Mouse (Mus musculus) kidney, postnatal 0 days (tissue): ENCODE measurements around the gene Nrk. TPM values are rescaled to one million over a fixed set of nuclear protein-coding genes. Genes with fewer than 3 reads are reported as not detected.
A peak's percentile ranks its signal among the peaks of the same experiment; 100 is the strongest.

Source experiments
- ATAC-seq: fragments of 200-750 bp; cut with Nextera tagmentation; replicated peaks from 2 replicates; pipeline ENCODE4 v1.8.0; 2017; ENCODE audit warnings: low read depth, moderate number of reproducible peaks, moderate TSS enrichment, moderate library complexity; ENCODE audit not compliant: low FRiP score
- DNase-seq: peaks from one replicate; pipeline ENCODE4 v3.0.0-alpha.2; 2016; ENCODE audit warnings: low spot score
- H3K27ac ChIP-seq: fragments of 300-500 bp; sonication (generic); 2 replicates; pipeline ENCODE4 v1.5.1; 2014; ENCODE audit warnings: mild to moderate bottlenecking
- H3K27me3 ChIP-seq: fragments of 300-500 bp; sonication (generic); 2 replicates; pipeline ENCODE4 v1.6.1; 2014; ENCODE audit warnings: low read length, mixed read lengths; ENCODE audit not compliant: insufficient read depth
- H3K36me3 ChIP-seq: fragments of 300-500 bp; sonication (generic); 2 replicates; pipeline ENCODE4 v1.6.1; 2014; ENCODE audit warnings: low read length, mixed read lengths; ENCODE audit not compliant: insufficient read depth
- H3K4me1 ChIP-seq: fragments of 300-500 bp; sonication (generic); replicated peaks from 2 replicates; pipeline ENCODE4 v1.6.1; 2014; ENCODE audit warnings: antibody characterized with exemption, low read length, mixed read lengths; ENCODE audit not compliant: insufficient read depth
- H3K4me2 ChIP-seq: fragments of 300-500 bp; sonication (generic); 2 replicates; pipeline ENCODE4 v1.6.1; 2014; ENCODE audit warnings: mild to moderate bottlenecking, low read length, moderate library complexity, mixed read lengths
- H3K4me3 ChIP-seq: fragments of 300-500 bp; sonication (generic); replicated peaks from 2 replicates; pipeline ENCODE4 v1.5.1; 2014; ENCODE audit warnings: low read depth, low read length
- H3K9ac ChIP-seq: fragments of 300-500 bp; sonication (generic); 2 replicates; pipeline ENCODE4 v1.6.1; 2014; ENCODE audit warnings: low read depth, low read length
- H3K9me3 ChIP-seq: fragments of 300-500 bp; sonication (generic); replicated peaks from 2 replicates; pipeline ENCODE4 v1.6.1; 2016; ENCODE audit warnings: low read length, inconsistent platforms, mixed read lengths
- CTCF ChIP-seq: IDR thresholded peaks from 2 replicates; pipeline ENCODE4 v1.5.1; 2016; ENCODE audit warnings: antibody characterized with exemption, low read depth, mild to moderate bottlenecking, moderate library complexity
- WGBS: fragments of 180-500 bp; shearing (Covaris S2); extraction: QIAGEN DNeasy Blood & Tissue Kit; methylation state at CpG from one replicate; pipeline ENCODE4 v1.1.7; 2014; 5-methylcytosine and 5-hydroxymethylcytosine counted together
- polyA plus RNA-seq: library from polyadenylated mRNA; unstranded; fragments of >200 nt; fragmentation: Nextera tagmentation; extraction: Ambion mirVana; gene quantifications from 2 replicates; pipeline ENCODE4 v1.2.1, GENCODE M21; 2015

The Nrk gene
- polyA plus RNA-seq, 1 experiment from 2014 or later = 1.7 TPM

DNA sequence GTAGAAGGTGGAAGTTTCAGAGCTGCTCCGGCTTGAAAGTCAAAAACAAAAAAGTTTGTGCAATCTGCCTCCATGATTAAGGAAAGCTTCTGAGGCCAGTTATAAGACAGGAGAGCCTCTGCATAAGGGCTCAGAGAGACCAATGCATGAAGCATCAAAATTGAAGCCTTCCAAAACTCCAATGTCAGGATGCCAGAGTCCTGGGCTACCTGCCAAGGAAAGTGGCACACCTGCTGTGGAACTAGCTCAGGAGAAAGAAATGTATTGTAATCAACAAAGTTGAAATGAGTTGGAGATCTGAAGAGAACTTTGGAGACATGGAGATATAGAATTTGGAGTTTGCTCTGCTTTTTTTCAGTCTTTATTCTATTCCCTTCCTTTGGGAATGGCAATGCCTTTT is 123.4 kb downstream of the Nrk start:
- H3K9ac ChIP-seq = no peak overlapping the region
- no peak for TF ChIP-seq CTCF
- no peak overlapping the region for H3K27ac ChIP-seq
- H3K9me3 ChIP-seq = no peaks in the 10 kb centered on the region
- DNase-seq = no peak
- 88% methylated on average over 1 of the region's 1 CpGs for WGBS
- H3K4me3 ChIP-seq = no peak overlapping the region
- no peaks in the 10 kb centered on the region for H3K36me3 ChIP-seq
- H3K27me3 ChIP-seq = no peaks in the 10 kb centered on the region
- no peak overlapping the region for H3K4me2 ChIP-seq
- no peak for ATAC-seq
- H3K4me1 ChIP-seq = no peaks in the 10 kb centered on the region

DNA sequence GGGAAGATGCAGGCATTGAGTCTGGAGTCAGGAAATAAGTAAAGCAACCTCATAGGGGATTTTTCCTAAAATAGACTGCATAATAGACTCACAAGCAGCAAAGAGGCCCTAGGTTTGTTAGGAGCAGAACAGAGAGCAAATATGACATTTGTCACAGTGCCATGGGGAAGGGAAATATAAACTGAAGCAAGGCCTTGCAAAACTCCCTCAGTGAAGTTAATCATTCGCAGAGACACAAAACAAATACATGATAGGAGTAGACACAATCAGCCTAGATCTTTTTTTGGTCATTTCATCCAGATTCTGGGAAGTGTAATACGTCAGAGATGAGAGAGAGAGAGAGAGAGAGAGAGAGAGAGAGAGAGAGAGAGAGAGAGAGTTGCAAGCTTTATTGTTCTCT is 125.1 kb downstream of the Nrk start:
- Histone ChIP-seq H3K4me3 (no peak overlapping the region), H3K4me1 (no peaks in the 10 kb centered on the region), H3K27ac (no peak overlapping the region), H3K9ac (no peak overlapping the region), H3K9me3 (no peaks in the 10 kb centered on the region), H3K27me3 (no peaks in the 10 kb centered on the region), H3K36me3 (no peaks in the 10 kb centered on the region), H3K4me2 (no peak overlapping the region)
- no peak for ATAC-seq
- DNase-seq = no peak
- no peak for TF ChIP-seq CTCF
- 63% methylated on average over 2 of the region's 2 CpGs for WGBS

DNA sequence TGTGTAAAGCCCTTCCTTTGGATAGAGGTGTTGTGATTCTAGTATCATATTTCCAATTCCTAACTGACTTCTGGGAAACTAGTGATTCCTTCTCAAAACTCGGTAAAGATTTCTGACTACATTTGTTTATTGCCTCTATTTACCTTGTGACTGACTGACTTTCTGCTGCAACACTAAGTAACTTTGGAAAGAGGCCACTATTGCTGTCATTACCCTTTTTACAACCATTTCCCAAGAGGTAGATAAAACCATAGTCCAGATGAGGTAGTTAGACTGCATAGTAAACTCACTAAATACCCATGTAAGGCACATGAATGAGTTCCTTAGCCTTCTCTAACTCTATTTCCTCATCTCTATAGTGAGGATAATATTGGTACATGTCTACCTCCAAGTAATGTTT is 126.9 kb downstream of the Nrk start:
- Histone ChIP-seq H3K36me3 (no peaks in the 10 kb centered on the region), H3K4me3 (no peak overlapping the region), H3K4me2 (no peak overlapping the region), H3K27me3 (no peaks in the 10 kb centered on the region), H3K9me3 (no peaks in the 10 kb centered on the region), H3K27ac (no peak overlapping the region), H3K4me1 (no peaks in the 10 kb centered on the region), H3K9ac (no peak overlapping the region)
- ATAC-seq (no peak), DNase-seq (no peak)
- no peak for TF ChIP-seq CTCF
- 59% methylated on average over 1 of the region's 1 CpGs for WGBS

DNA sequence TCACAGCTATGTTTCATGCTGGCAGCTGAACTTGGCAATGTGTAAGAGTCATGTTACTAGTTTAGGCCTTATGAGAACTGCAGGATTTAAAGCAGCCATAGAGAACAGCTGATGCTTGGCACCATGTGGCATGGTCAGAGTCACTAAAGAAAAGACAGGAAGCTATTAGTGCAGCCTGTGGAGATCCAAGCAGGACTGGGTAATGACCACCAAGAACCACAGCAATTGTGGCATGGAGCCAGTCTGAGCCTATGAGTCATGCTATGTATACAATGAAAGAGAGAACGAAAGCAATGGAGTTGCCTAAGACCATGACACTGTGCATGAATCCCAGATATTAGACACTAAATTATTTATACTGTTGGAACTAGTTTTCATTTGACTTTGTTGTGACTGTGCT is 137.7 kb downstream of the Nrk start:
- H3K27ac ChIP-seq = no peak overlapping the region
- no peaks in the 10 kb centered on the region for H3K4me1 ChIP-seq
- H3K4me2 ChIP-seq = no peak overlapping the region
- TF ChIP-seq CTCF = no peak
- H3K4me3 ChIP-seq = no peak overlapping the region
- H3K9me3 ChIP-seq = no peaks in the 10 kb centered on the region
- no peak overlapping the region for H3K9ac ChIP-seq
- no peaks in the 10 kb centered on the region for H3K27me3 ChIP-seq
- WGBS = 38% methylated on average over 1 of the region's 1 CpGs
- DNase-seq (peak; percentile 22), ATAC-seq (0 out of 2 replicates have a peak, but pooled peaks have one; percentile 21)
- no peaks in the 10 kb centered on the region for H3K36me3 ChIP-seq

DNA sequence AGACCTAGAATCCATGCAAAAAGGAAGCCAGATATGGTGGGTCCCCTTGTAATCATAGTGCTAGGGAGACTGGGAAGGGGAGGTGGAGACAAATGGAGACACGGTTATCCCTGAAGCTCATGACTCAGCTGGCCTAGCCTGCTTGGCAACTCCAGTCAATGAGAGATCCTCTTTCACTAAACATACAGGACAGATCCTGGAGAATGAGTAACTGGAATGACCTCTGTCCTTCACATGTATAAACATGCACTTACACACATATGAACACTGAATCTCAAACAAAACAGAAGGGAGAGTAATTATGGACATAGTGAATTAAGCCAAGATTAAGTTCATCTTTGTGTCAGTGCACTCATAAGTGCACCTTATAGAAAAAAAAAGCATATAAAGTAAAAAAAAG is 138.9 kb downstream of the Nrk start:
- ATAC-seq (no peak), DNase-seq (no peak)
- H3K4me3 ChIP-seq = no peak overlapping the region
- WGBS = 71% methylated on average over 1 of the region's 1 CpGs
- no peaks in the 10 kb centered on the region for H3K27me3 ChIP-seq
- no peak overlapping the region for H3K27ac ChIP-seq
- H3K9ac ChIP-seq = no peak overlapping the region
- no peak overlapping the region for H3K4me2 ChIP-seq
- TF ChIP-seq CTCF = no peak
- H3K4me1 ChIP-seq = no peaks in the 10 kb centered on the region
- H3K9me3 ChIP-seq = no peaks in the 10 kb centered on the region
- H3K36me3 ChIP-seq = no peaks in the 10 kb centered on the region

Other genes with a start within 250 kb of the Nrk start
- gene Serpina7, start 170.8 kb downstream of the Nrk start, polyA plus RNA-seq = 0.13 and 0.33 TPM in 2 replicates
- gene 4930513O06Rik, start 171.8 kb downstream of the Nrk start, polyA plus RNA-seq = not detected in 2 replicates